Mouse (Mus musculus): ENCODE measurements at regions not wholly inside any gene's neighbourhood (a gene's known extent, or its start where the extent isn't known, plus 50 kb on each side); places are given as distances from the start of the nearest gene placed in this dataset.
"Not testable (repeated sequence)": the region's sequence is repeated elsewhere in the genome, so short reads cannot be mapped to it uniquely, and the experiment has no call there.

GRCm38 (mm10) chr6:140816359-140816758 lies 87.3 kb downstream of the Gm11077 start:
- no peak for DNase-seq (ENCODE audit: low spot score in 2 of 2)

- no peak for DNase-seq (ENCODE audit: low spot score in 2 of 2)
Measured at GRCm38 (mm10) chr6:140816831-140817230, 87.7 kb downstream of the Gm11077 start.

- peak in 1 of 2 experiments; percentile 16 for DNase-seq (ENCODE audit: low spot score in 2 of 2)
Measured at GRCm38 (mm10) chr6:140819451-140819878, 90.4 kb downstream of the Gm11077 start.

- DNase-seq (ENCODE audit: low spot score in 2 of 2): no peak
Measured at GRCm38 (mm10) chr6:140826522-140826921, 97.4 kb downstream of the Gm11077 start.

- no peak for DNase-seq (ENCODE audit: low spot score in 2 of 2)
Measured at GRCm38 (mm10) chr6:140827651-140828050, 98.6 kb downstream of the Gm11077 start.

- no peak for DNase-seq (ENCODE audit: low spot score in 2 of 2)
Measured at GRCm38 (mm10) chr6:140843292-140843991, 114.4 kb downstream of the Gm11077 start.

- DNase-seq (ENCODE audit: low spot score in 2 of 2): no peak
Measured at GRCm38 (mm10) chr6:140847165-140847564, 118.1 kb downstream of the Gm11077 start.

GRCm38 (mm10) chr6:140852420-140852819 lies 123.3 kb downstream of the Gm11077 start:
- DNase-seq (ENCODE audit: low spot score in 2 of 2): no peak

- DNase-seq (ENCODE audit: low spot score in 2 of 2): peak; percentile 6 to 58
Measured at GRCm38 (mm10) chr6:140853508-140853907, 124.4 kb downstream of the Gm11077 start.

GRCm38 (mm10) chr6:140854691-140855090 lies 125.6 kb downstream of the Gm11077 start:
- no peak for DNase-seq (ENCODE audit: low spot score in 2 of 2)

GRCm38 (mm10) chr6:140856468-140857117 lies 127.5 kb downstream of the Gm11077 start:
- DNase-seq (ENCODE audit: low spot score in 2 of 2): no peak

- DNase-seq (ENCODE audit: low spot score in 2 of 2): no peak
Measured at GRCm38 (mm10) chr6:140857118-140857746, 128.1 kb downstream of the Gm11077 start.

- DNase-seq (ENCODE audit: low spot score in 2 of 2): not testable (repeated sequence)
Measured at GRCm38 (mm10) chr6:140869523-140869922, 140.4 kb downstream of the Gm11077 start.

GRCm38 (mm10) chr6:140874831-140875230 lies 145.7 kb downstream of the Gm11077 start:
- DNase-seq (ENCODE audit: low spot score in 2 of 2): no peak

GRCm38 (mm10) chr6:140883651-140884050 lies 154.6 kb downstream of the Gm11077 start:
- no peak for DNase-seq (ENCODE audit: low spot score in 2 of 2)

GRCm38 (mm10) chr6:140888610-140889009 lies 159.5 kb downstream of the Gm11077 start:
- DNase-seq (ENCODE audit: low spot score in 2 of 2): no peak

GRCm38 (mm10) chr6:140890060-140890459 lies 161.0 kb downstream of the Gm11077 start:
- no peak for DNase-seq (ENCODE audit: low spot score in 2 of 2)

GRCm38 (mm10) chr6:140890591-140890990 lies 161.5 kb downstream of the Gm11077 start:
- no peak for DNase-seq (ENCODE audit: low spot score in 2 of 2)

GRCm38 (mm10) chr6:140894467-140894866 lies 165.4 kb downstream of the Gm11077 start:
- no peak for DNase-seq (ENCODE audit: low spot score in 2 of 2)

GRCm38 (mm10) chr6:140895441-140895840 lies 166.4 kb downstream of the Gm11077 start:
- DNase-seq (ENCODE audit: low spot score in 2 of 2): no peak

GRCm38 (mm10) chr6:140897111-140897510 lies 168.0 kb downstream of the Gm11077 start:
- no peak for DNase-seq (ENCODE audit: low spot score in 2 of 2)

- peak in 1 of 2 experiments; percentile 15 for DNase-seq (ENCODE audit: low spot score in 2 of 2)
Measured at GRCm38 (mm10) chr6:140924319-140924981, 195.4 kb downstream of the Gm11077 start.
